Mouse (Mus musculus): ENCODE measurements around the gene Nfkb2.

The Nfkb2 gene

DNA sequence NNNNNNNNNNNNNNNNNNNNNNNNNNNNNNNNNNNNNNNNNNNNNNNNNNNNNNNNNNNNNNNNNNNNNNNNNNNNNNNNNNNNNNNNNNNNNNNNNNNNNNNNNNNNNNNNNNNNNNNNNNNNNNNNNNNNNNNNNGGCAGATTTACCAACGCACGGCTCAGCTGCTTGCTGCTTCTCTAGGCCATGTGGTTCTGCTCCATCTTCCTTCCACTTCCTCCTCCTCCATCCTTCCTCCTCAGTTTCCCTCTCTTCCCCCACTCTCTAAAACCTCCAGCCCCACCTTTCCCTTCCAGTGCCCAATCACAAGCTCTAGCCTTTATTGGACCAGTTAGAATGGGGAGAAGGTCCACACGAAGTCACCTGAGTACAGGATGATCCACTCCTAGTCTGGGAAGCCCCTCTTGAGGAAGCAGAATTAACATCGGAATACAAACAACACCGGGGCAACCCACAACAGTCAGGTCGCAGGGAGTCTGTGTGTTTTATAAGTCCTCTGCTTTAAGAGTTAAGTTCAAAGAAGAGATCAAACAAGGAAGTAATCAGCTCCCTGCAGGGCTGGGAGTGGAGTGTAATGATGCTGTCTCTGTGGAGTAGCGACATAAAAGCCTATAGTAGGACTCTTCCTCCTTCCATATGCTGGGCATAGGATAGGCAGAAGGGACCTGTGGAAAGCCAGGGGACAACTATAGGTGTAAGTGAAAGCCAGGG is 40.7 kb downstream of the Nfkb2 start:
- no peak for DNase-seq (ENCODE audit: low read depth in 2 of 2, low spot score in 2 of 2)

DNA sequence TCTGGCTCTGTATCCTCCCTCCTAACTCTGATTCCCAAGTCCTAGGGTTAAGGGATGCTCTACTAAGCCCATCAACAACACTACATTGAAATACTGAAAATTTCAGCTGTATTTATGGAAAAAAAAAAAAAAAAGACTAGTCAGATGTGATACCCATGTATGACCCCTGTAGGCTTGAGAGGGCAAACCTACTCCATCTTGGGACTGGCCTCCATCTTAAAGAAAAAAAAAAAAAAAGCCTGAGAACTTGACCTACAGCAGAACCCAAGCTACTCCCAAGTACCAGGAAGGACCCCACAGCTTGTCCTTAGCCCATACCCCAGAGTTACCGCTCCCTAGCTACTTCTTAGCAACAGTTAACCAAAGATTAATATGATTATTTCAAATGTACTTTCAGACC is 43.0 kb downstream of the Nfkb2 start:
- DNase-seq (ENCODE audit: low read depth in 2 of 2, low spot score in 2 of 2), result no peak

DNA sequence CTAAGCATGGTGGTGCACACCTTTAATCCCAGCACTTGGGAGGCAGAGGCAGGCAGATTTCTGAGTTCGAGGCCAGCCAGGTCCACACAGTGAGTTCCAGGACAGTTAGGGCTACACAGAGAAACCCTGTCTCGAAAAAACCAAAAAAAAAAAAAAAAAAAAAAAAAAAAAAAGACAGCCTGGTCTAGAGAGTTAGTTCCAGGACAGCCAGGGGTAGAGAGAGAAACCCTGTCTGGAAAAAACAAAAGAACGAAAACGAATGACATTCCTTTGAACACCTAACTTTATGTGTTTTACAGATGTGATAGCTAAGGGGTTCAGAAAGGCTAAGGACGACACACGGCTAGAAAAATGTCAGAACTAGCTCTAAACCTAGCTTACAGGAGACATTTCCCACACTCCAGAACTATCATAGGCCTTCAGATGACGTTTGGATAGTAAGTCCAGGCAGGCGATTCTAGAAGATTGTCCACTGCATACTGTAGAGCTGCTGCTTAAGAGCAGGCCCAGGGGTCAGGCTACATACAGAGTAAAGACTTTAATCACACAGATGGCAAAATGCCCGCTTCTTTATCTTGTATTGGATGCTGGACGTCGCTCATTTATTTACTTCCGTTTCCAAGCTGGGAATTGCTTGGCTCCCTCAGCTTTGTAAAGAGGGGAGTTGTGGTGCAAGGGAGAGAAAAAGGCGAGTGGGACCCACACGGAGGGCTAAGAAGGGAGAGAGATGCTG is 44.0 kb downstream of the Nfkb2 start:
- DNase-seq (ENCODE audit: low read depth in 2 of 2, low spot score in 2 of 2), result no peak

DNA sequence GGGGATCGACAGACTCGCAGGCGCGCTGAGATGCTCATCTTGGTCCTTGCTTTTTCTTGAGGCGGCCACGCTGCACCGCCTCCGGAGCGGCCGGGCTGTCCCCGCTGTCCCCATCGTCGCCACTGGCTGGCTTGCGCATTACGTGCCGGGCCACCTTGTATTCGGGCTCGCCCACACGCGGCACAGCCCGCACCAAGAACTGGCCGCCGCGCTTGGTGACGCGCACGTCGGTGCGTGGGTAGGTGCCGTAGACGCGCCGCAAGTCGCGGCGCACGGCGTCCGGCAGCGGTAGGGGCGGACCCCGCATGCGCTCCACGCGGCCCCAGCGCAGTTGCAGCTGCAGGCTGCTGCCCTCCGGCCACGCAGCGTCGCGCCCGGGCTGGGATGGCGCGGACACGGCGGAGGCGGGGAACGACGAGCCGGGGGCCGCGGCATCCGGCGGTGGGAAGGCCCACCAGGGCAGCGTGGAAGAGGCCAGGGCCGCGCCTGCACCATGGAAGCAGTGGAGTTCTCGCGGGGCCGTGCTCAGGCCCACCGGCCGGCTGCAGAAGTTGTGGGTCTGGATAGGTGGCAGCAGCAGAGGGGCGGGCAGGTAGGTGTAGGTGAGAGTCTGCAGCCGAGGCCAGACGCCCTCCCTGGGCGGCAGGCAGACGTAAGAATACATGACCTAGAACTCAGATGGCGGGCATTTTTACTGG is 44.8 kb downstream of the Nfkb2 start:
- peak in 1 of 2 experiments; percentile 30 for DNase-seq (ENCODE audit: low read depth in 2 of 2, low spot score in 2 of 2)

DNA sequence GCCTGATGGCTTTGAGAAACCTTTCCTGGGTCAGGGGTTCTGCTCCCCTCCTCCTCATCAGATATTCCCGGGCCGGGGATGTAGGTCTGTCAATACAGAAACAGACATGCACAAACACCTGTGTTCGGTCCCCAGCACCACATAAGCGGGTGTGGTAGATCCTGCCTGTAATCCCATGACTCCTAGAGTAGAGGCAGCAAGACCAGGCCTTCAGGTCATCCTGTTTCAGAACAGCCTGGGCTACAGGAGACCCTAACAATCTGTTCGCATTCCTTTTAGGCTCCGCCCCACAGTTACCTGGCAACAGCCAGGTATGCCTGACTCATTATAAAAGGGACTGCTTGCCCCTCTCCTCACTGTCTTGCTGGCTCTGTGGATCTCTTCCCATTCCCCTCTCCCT is 45.4 kb downstream of the Nfkb2 start:
- DNase-seq (ENCODE audit: low read depth in 2 of 2, low spot score in 2 of 2), result no peak

DNA sequence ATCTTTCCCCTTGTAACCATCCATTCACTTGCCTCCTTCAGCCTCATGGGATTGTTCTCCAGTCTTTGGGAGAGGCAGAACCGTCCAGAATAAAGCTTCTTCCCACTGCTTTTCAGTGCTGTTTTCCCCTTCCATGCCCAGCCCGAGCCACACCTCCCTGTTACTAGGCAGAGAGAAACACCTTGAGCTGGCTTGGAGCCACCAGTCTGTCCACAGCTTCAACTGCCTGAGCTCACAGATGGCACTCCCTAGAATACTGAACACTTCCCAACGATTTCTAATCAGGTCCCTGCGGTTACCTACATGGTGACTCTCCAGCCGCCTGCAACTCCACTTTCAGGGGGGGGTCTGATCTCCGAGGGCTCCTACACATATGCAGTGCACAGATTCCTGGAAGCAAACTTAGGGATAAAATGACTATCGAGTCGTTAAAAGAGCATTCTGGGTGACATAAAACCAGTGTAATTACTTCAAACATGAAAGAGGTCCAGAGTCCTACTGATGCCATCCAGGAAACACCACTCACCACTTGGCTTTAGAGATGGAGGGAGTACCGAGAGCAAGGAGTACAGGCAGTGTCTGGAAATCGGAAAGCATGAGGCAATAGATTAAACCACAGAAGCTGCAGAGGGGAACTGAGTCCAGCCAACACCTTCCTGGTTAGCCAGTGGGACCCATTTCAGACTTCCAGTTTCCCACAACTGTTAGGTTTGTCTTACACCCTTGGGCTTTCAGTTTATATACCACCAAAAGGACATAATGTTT is 46.2 kb downstream of the Nfkb2 start, which contains the start of gene 2310034G01Rik:
TSS of gene 2310034G01Rik (minus strand) at position 135 of the 765 bp plus-strand sequence.
- no peak for DNase-seq (ENCODE audit: low read depth in 2 of 2, low spot score in 2 of 2)

DNA sequence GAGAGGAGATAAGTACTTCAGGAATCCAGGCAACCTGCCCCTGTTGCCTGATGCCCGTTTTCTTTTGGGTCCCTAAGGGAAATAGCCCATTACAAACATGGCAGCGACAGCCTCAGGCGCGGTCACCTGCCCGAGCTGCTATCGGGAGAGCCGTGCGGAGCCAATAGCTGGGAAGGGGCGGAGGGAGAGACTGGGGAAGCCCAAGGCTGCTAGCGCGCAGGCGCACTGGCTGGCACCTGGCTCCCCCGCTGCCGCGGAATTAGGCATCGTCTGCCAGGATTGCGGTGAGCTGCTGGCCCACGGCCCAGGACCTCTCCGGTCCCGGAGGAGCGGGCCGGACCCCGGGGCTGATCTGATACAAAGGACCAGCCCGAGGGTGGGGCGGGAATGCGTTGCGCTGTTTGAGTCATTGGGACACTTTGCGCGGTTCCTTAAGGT is 52.6 kb downstream of the Nfkb2 start:
- peak; percentile 49 to 59 for DNase-seq (ENCODE audit: low read depth in 2 of 2, low spot score in 2 of 2)

DNA sequence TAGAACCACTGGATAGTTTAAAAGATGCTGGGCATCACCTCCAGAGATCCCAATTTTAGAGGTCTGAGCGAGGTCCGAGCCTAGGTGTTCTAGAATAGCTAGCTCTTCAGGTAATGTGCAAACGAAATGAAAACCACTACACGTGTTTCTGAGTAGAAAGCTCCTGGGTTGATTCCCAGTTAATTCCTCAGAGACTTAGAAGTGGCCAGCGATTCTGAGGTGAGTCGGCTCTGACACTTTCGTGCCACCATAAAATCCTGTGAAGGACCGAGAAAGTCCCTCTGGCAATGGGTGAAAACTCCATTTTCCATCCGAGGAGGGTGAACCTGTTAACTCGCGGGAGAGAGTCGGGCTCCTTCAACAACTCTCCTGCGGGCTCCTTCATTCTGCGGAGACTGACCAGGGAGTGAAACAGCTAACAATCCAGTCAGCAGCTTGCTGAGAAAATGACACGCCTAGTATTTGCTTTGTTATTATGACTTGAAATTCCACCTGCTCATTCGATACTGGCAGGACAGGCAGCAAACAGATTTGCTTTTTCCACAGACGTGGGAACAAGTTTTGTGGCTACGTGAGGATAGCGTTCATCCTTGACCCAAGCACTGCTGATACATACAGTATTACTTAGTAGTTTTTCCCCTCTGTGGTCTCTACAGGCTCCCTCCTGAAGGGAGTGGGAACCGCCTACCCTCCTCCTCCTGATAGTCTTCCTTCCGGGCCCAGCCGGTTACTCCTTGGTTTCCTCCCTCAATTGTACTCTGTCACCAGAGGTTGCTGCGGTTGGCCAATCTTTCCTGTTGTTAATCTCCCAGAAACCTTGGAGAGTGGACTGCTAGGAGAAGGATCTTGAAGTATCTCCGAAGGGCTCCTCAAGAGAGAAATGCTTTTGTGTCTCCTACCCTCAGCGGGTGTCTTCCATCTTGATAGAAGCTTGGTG is 53.5 kb downstream of the Nfkb2 start:
- no peak for DNase-seq (ENCODE audit: low read depth in 2 of 2, low spot score in 2 of 2)

DNA sequence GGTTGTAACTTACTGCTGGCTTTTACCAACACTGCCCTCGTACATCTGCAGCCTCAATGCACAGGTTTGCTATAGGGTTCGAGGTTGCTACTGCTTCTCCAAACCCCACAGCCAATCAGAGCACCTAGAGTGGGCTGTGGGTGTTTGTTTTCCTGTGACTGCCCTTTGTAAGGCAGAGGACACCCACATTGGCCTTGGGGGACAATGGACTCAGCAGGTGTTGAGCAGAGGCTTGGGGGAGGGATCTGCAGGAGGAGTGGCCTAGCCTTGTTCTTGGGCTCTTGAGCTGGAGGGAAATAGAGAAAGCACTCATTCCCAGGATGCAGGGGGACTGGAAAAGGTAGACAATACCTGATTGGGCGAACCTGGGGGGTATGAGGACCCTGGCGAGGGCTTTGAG is 54.3 kb downstream of the Nfkb2 start:
- no peak for DNase-seq (ENCODE audit: low read depth in 2 of 2, low spot score in 2 of 2)

All from CD8-positive naive resting alpha-beta T cell, adult 2 months (primary cell).